Mouse (Mus musculus) small intestine, adult 2 months (tissue): Measurements from ENCODE around the gene Upk1a. TPM values are rescaled to one million over a fixed set of nuclear protein-coding genes. Genes with fewer than 3 reads are reported as not detected.
A peak's percentile ranks its signal among the peaks of the same experiment; 100 is the strongest.

ENCODE experiments used
- H3K27ac ChIP-seq: fragments of 200-500 bp; 2 replicates; pipeline ENCODE4 v1.5.1; 2012; ENCODE audit warnings: low read depth, low read length, control low read depth, inconsistent platforms; ENCODE audit not compliant: insufficient read depth
- H3K27me3 ChIP-seq: fragments of 200-500 bp; 2 replicates; pipeline ENCODE4 v1.6.1; 2012; ENCODE audit warnings: mild to moderate bottlenecking, moderate library complexity, low read length, inconsistent platforms; ENCODE audit not compliant: control insufficient read depth, insufficient read depth
- H3K36me3 ChIP-seq: fragments of 200-500 bp; 2 replicates; pipeline ENCODE4 v1.6.1; 2012; ENCODE audit warnings: mild to moderate bottlenecking, low read length, control low read depth, inconsistent platforms; ENCODE audit not compliant: control insufficient read depth, insufficient read depth
- H3K4me1 ChIP-seq: fragments of 200-500 bp; 2 replicates; pipeline ENCODE4 v1.6.1; 2012; ENCODE audit warnings: low read length, inconsistent platforms, mixed read lengths; ENCODE audit not compliant: control insufficient read depth, insufficient read depth, insufficient read length
- H3K4me3 ChIP-seq: fragments of 200-500 bp; 2 replicates; pipeline ENCODE4 v1.5.1; 2012; ENCODE audit warnings: low read depth, mild to moderate bottlenecking, control low read depth, inconsistent platforms, low read length, moderate library complexity
- CTCF ChIP-seq: fragments of 200-500 bp; IDR thresholded peaks from 2 replicates; pipeline ENCODE4 v1.5.1; 2012; ENCODE audit warnings: low read depth, mild to moderate bottlenecking, control low read depth, inconsistent platforms, low read length, moderate library complexity, mixed read lengths; ENCODE audit not compliant: insufficient replicate concordance, insufficient read length; ENCODE audit errors: extremely low read depth
- POLR2A ChIP-seq: fragments of 200-500 bp; IDR thresholded peaks from 2 replicates; pipeline ENCODE4 v1.6.1; 2012; ENCODE audit warnings: low read depth, mild to moderate bottlenecking, control low read depth, inconsistent platforms, low read length, moderate library complexity
- WGBS: fragments of 180-500 bp; shearing (Covaris S2); methylation state at CpG from one replicate; pipeline ENCODE4 v1.1.7; 2018; 5-methylcytosine and 5-hydroxymethylcytosine counted together
- polyA plus RNA-seq: library from polyadenylated mRNA; depleted of rRNA; stranded (reverse); fragments of >200 nt; gene quantifications from 2 replicates; pipeline ENCODE4 v1.2.3, GENCODE M21; 2012

Gene Upk1a
- polyA plus RNA-seq, 1 experiment = 8.2 TPM

DNA sequence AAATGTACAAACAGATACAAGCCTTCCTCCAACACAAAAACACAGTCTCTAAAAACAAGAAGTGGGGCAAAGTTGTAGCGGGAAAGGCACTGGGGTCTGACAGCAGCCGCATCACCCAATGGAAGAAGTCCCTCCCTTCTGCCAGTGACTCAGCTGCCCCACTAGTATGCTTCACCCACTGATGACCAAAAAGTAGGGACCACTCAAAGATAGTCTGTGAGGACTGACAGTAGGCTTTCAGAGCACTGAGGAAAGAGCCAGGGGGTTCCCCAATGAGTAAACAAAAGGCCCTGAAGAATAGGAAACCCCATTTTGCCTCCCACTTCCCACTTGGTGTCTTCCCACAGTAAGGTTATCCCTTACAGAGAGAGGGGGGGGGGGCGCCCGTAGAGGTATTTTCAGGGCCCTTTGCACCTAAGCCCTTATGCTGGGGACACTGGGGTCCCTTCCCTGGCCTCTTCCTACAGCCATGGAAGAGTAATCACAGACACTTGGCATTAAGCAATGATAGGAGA, 18.1 kb downstream of the Upk1a start:
- no peaks in the 10 kb centered on the region for H3K27me3 ChIP-seq
- TF ChIP-seq CTCF (no peak), POLR2A (no peak)
- WGBS = 75% methylated on average over 4 of the region's 4 CpGs
- no peaks in the 10 kb centered on the region for H3K36me3 ChIP-seq
- H3K4me1 ChIP-seq = peaks cover 18% of the 10 kb centered on the region
- no peak overlapping the region for H3K27ac ChIP-seq
- no peak overlapping the region for H3K4me3 ChIP-seq

DNA sequence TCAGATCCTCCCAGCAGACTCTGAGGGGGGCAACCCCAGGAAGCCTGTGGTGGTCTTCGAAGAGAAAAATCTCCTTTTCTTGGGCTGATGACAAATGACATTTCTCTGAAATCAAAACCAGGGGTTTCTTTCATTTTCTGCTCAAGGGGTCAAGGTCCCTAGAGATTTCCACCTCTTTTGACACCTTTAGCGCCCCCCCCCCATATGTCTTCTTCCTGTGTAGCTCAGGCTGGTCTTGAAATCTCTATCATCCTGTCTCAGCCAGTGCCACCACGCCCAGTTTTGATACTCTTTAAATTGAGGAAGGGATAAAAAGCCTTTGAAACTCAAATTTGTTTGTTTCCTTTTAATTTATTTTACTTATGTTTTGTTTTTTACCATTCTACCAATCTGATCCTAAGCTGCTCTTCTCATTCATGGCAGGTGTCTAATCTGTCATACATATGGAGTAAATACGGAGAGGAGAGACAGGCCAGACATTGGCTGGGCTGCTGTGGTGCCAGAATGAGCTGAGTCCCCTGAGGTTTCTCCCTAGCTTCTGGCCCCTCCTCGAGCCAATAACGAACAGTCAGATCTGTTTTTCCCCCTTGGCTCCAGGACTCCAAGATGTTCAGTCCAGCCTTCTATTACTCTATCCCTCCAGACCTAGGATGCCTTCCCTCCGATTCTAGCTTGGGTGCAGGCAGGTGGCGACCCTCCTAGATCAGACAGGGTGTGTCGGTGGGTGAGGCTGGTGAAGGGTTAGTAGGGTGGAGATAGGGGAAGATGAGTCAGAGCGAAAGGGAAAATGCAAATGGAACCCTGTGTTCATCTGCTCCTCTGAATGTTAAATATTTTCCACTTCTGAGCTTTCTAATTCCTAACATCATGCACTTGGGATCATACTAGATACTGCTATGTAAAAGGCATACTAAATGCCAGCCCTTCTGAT, 18.8 kb downstream of the Upk1a start:
- Histone ChIP-seq H3K27me3 (no peaks in the 10 kb centered on the region), H3K4me3 (no peak overlapping the region), H3K27ac (no peak overlapping the region), H3K36me3 (no peaks in the 10 kb centered on the region), H3K4me1 (peaks cover 17% of the 10 kb centered on the region)
- TF ChIP-seq CTCF (no peak), POLR2A (no peak)
- WGBS = 56% methylated on average over 10 of the region's 10 CpGs

DNA sequence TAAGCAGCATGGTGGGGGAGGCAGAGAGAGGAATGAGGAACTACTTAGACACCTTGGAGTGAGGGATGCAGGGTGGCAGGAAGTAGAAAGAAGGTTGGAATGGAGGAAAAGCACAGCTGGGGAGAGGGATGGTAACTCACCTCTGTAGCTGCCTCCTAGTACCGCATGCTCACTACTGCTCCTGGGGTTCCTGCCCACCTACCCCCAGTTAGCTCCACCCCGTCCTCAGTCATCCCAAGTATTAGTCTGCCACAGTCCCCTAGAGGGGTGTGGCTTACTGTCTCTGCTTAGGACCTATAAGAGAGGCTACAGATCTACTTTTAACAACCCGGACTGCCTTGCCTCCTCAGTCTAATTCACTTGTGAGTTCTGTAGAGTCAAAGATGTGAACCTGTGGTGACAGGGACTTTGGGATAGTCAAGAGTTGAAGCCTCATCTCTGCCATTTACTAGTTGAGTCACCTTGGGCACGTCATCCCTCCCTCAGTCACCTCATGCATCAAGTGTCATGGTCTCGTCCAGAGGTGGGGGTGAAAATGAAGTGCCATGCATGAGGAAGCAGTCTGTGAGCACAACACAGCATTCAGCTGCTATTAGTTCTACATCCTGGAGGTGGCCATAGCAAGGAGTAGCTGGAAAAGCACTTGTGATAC, 19.7 kb downstream of the Upk1a start:
- H3K4me3 ChIP-seq = no peak overlapping the region
- H3K4me1 ChIP-seq = peaks cover 17% of the 10 kb centered on the region
- H3K27me3 ChIP-seq = no peaks in the 10 kb centered on the region
- no peak overlapping the region for H3K27ac ChIP-seq
- no peak for TF ChIP-seq POLR2A
- no peak for TF ChIP-seq CTCF
- 73% methylated on average over 5 of the region's 5 CpGs for WGBS
- H3K36me3 ChIP-seq = no peaks in the 10 kb centered on the region

DNA sequence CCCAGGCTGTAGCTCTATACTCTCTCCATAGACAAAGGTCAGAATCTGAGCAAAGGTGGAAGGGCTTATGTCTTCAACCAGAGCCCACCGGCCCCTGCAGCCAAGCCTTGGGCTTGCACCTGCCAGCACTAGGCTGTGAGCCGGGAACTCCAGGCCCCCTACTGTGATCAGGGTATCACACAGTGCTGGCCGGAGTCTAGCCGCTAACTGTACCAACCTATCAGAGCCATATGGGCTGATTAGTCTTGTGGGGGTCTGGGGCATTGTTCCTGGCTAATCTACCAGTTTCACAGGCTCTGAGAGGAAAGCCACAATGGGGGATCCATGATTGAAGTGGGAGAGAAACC, 21.1 kb downstream of the Upk1a start:
- H3K4me1 ChIP-seq = peaks cover 20% of the 10 kb centered on the region
- H3K27ac ChIP-seq = no peak overlapping the region
- no peak overlapping the region for H3K4me3 ChIP-seq
- TF ChIP-seq POLR2A = no peak
- TF ChIP-seq CTCF = no peak
- 92% methylated on average over 4 of the region's 4 CpGs for WGBS
- H3K27me3 ChIP-seq = no peaks in the 10 kb centered on the region
- peaks cover under 1% of the 10 kb centered on the region; the same call in 1 of the 2 replicates for H3K36me3 ChIP-seq

DNA sequence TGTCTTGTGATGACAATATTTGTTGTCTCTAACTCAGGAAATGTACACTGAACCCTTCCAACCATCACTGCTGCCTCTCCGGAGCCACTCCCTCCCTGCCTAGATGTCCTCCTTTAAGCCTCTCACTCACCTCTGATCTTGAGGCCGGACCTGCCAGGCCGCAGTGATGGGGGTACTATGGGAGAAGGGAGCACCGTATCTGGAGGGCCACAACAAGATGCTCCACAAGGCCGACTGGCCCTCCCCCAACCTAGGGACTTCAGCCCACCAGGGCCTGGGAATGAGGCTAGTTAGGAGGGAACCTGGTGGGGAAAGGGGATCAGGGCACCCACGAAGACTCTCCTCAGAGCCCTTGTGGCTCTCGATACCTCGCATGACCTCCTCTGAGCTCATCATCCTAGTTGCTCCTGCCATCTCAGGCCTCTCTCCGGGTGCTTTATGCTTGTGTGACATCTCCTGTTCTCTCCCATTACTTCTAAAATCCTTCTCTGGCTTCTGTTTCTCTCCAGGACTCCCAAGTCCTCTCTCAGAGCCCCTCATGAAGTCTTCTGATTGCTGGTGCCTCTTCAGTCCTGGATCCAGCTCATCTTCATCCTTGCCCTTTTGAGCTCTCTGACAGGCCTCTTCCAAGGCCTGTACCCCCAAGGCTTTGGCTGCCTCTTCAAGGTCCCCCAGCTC, 21.6 kb downstream of the Upk1a start:
- WGBS = 92% methylated on average over 9 of the region's 9 CpGs
- H3K27me3 ChIP-seq = no peaks in the 10 kb centered on the region
- TF ChIP-seq POLR2A (no peak), CTCF (no peak)
- peaks cover 20% of the 10 kb centered on the region for H3K4me1 ChIP-seq
- peaks cover 5% of the 10 kb centered on the region for H3K36me3 ChIP-seq
- no peak overlapping the region for H3K4me3 ChIP-seq
- H3K27ac ChIP-seq = no peak overlapping the region

DNA sequence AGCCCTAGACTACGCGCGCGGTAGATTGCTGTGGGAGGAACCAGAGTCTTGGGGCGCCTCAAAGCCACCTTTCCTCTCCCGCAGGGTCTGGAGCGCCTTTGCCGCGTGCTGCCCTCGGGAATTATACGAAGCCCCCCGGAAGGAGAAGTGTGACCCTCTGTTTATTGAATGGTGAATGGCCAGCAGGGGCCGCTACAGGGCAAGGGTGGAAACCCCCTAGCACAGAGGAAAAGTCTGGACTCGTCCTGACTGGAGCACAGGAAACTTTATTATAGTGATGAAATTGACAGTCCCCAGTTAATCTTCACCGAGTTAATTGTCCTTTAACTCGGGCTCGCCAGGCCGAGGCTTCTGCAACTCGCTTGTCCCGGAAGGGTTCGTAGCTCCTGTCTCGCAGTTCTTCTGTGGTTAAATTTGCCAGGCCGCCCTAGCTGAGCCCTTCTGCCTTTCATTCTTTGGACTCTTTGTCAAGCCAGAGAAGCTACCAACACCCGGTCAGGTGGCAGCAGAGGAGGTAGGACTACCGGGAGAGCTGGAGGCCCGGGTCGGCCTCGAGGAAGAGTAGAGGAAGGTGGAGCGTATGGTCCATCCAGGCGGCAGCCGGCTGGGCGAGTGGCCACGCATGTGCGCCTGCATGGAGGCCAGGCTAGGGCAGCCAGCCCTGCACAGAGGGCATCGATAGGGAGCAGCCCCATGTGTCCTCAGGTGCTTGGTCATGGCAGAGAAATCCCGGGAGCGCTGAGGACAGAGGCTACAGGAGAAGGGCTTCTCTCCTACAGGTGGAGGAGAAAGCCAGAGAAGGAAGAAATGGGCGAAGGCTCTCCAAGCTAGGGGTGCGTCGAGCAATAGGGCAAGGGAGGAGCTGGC, 23.0 kb downstream of the Upk1a start:
- H3K4me3 ChIP-seq = peak overlapping the region; percentile 64
- 10% methylated on average over 40 of the region's 40 CpGs for WGBS
- peak; percentile 96; the same call in 1 of the 2 replicates for TF ChIP-seq CTCF
- TF ChIP-seq POLR2A = no peak

More for the DNA sequence above, 23.0 kb downstream of the Upk1a start:
- H3K36me3 ChIP-seq = peaks cover 18% of the 10 kb centered on the region
- H3K27me3 ChIP-seq = no peaks in the 10 kb centered on the region
- peak overlapping the region; percentile 79 for H3K27ac ChIP-seq
- peaks cover 20% of the 10 kb centered on the region for H3K4me1 ChIP-seq
